8 mouse cellular contexts compared by ENCODE assay signal in genomic region chr11:33744429-33744828, GRCm38 (mm10).
DNase-seq lines count a peak whose midpoint lies in the region; ATAC-seq and TF ChIP-seq lines count a peak whose summit lies in the region.
"Had no signal": no experiment of that assay in that cellular context is flagged by ENCODE, and none has a peak within 500 bp of the region (broad histone marks: within the 10 kb centered on the region; RNA-seq: fewer than 3 reads in every experiment).

No protein-coding gene starts in this region.

- no peak for TF ChIP-seq CTCF in MEL (IDR thresholded peaks at IDR 0.05 in 2 of 3, conservative IDR thresholded peaks at IDR 0.05 in 1 of 3; ENCODE audit: control insufficient read depth in 1 of 3, insufficient read depth in 1 of 3, low read depth in 2 of 3, low read length in 3 of 3, poor library complexity in 1 of 3, severe bottlenecking in 1 of 3)

- 57% methylated on average over 7 of the region's 7 CpGs for WGBS in midbrain, embryonic 14.5 days

- H3K9me3 ChIP-seq in MEL (replicated peaks; ENCODE audit: insufficient read depth, low read length), result no peaks in the 10 kb centered on the region
- H3K9me3 ChIP-seq in midbrain, embryonic 14.5 days (ENCODE audit: control insufficient read depth, low read length), result no peaks in the 10 kb centered on the region

- no peak overlapping the region for H3K4me2 ChIP-seq in midbrain, embryonic 14.5 days (ENCODE audit: low read length)

- TF ChIP-seq RAD21 in MEL (IDR thresholded peaks at IDR 0.05; ENCODE audit: low read depth, low read length), result no peak

- ATAC-seq in inflammation-experienced regulatory T-cells, adult 6 months, result peak; percentile 73
- 0 out of 2 replicates have a peak, but pooled peaks have one; percentile 29 for ATAC-seq in midbrain, embryonic 14.5 days (ENCODE audit: low FRiP score, low TSS enrichment)

- no peak overlapping the region for H3K4me3 ChIP-seq in MEL (ENCODE audit: control insufficient read depth in 1 of 2, insufficient read depth in 1 of 2, low read depth in 2 of 2, low read length in 2 of 2)
- no peak overlapping the region for H3K4me3 ChIP-seq in midbrain, embryonic 14.5 days (replicated peaks; ENCODE audit: low read depth, low read length)

- peaks cover 16 to 18% of the 10 kb centered on the region in 2 experiments for H3K27me3 ChIP-seq in MEL (ENCODE audit: control insufficient read depth in 1 of 2, insufficient read depth in 2 of 2, low read length in 2 of 2)
- no peaks in the 10 kb centered on the region for H3K27me3 ChIP-seq in midbrain, embryonic 14.5 days (ENCODE audit: control insufficient read depth, insufficient read depth, low read length)

- TF ChIP-seq POLR2A in MEL (IDR thresholded peaks at IDR 0.05; ENCODE audit: control insufficient read depth in 1 of 2, insufficient read depth in 1 of 2, low read depth in 1 of 2, low read length in 2 of 2, poor library complexity in 1 of 2), result no peak

- no peak overlapping the region for H3K27ac ChIP-seq in MEL (ENCODE audit: control insufficient read depth, low read depth, low read length)
- H3K27ac ChIP-seq in midbrain, embryonic 14.5 days (replicated peaks; ENCODE audit: low read depth, low read length), result no peak overlapping the region

- H3K9ac ChIP-seq in MEL (ENCODE audit: control insufficient read depth, low read depth, low read length, poor library complexity, severe bottlenecking), result no peak overlapping the region
- no peak overlapping the region for H3K9ac ChIP-seq in midbrain, embryonic 14.5 days (replicated peaks; ENCODE audit: low read length)

- no peaks in the 10 kb centered on the region for H3K36me3 ChIP-seq in MEL (ENCODE audit: control insufficient read depth in 1 of 2, insufficient read depth in 2 of 2, low read length in 2 of 2)
- no peaks in the 10 kb centered on the region for H3K36me3 ChIP-seq in midbrain, embryonic 14.5 days (ENCODE audit: control insufficient read depth, insufficient read depth, low read length)

- H3K4me1 ChIP-seq in MEL (ENCODE audit: control insufficient read depth in 1 of 2, insufficient read depth in 2 of 2, low read length in 2 of 2), result no peaks in the 10 kb centered on the region
- 0 out of 2 replicates have a peak, but pooled peaks cover 10% of the 10 kb centered on the region for H3K4me1 ChIP-seq in midbrain, embryonic 14.5 days (ENCODE audit: control insufficient read depth, insufficient read depth, low read length)

- peak; percentile 41 for DNase-seq in layer of hippocampus, adult 9-11 months
- no peak for DNase-seq in layer of hippocampus, postnatal 10 days (ENCODE audit: low spot score in 2 of 2)
- peak; percentile 29 for DNase-seq in MEL (ENCODE audit: low read depth, low spot score)
- DNase-seq in midbrain, embryonic 14.5 days, result peak; percentile 51
- DNase-seq in cerebellum, postnatal 4 days (ENCODE audit: low spot score in 2 of 2), result no peak
- no peak for DNase-seq in spleen, postnatal 36 days (ENCODE audit: low spot score in 2 of 2)
- DNase-seq: cerebellum, postnatal 36 days had no signal

- TF ChIP-seq EP300 in MEL (IDR thresholded peaks at IDR 0.05; ENCODE audit: low read depth in 1 of 2, low read length in 2 of 2), result no peak

- H3K79me2 ChIP-seq in MEL (ENCODE audit: control insufficient read depth, insufficient read depth, low read length, poor library complexity), result no peaks in the 10 kb centered on the region

TF ChIP-seq in MEL, 35 proteins besides CTCF, POLR2A, EP300 and RAD21:
- TF ChIP-seq NELFE (IDR thresholded peaks at IDR 0.05; ENCODE audit: low read depth, low read length) (no peak), GABPA (IDR thresholded peaks at IDR 0.05; ENCODE audit: low read depth, low read length) (no peak), USF1 (IDR thresholded peaks at IDR 0.05; ENCODE audit: low read depth, low read length) (peak; percentile 87), NRF1 (IDR thresholded peaks at IDR 0.05; ENCODE audit: insufficient read depth, low read depth, low read length, poor library complexity, severe bottlenecking) (no peak), CHD2 (IDR thresholded peaks at IDR 0.05; ENCODE audit: low read length) (no peak), KAT2A (conservative IDR thresholded peaks at IDR 0.05; ENCODE audit: low read depth, low read length) (no peak), ZC3H11A (IDR thresholded peaks at IDR 0.05; ENCODE audit: low read depth, low read length) (no peak), ZKSCAN1 (IDR thresholded peaks at IDR 0.05; ENCODE audit: low read depth, low read length) (no peak), BHLHE40 (IDR thresholded peaks at IDR 0.05; ENCODE audit: borderline replicate concordance, low read depth, low read length) (no peak; the same call in 1 of the 2 replicates), TCF12 (IDR thresholded peaks at IDR 0.05; ENCODE audit: low read depth, low read length) (no peak), MAX (IDR thresholded peaks at IDR 0.05; ENCODE audit: low read length) (0 out of 2 replicates have a peak, but pooled peaks have one; percentile 29), USF2 (IDR thresholded peaks at IDR 0.05; ENCODE audit: borderline replicate concordance in 1 of 2, insufficient read depth in 1 of 2, low read depth in 1 of 2, low read length in 2 of 2) (peak in 1 of 2 experiments; percentile 52; a peak in 1 of 4 replicates), MYB (IDR thresholded peaks at IDR 0.05; ENCODE audit: low read depth, low read length) (no peak), ZMIZ1 (IDR thresholded peaks at IDR 0.05; ENCODE audit: low read depth, low read length) (no peak), SMC3 (IDR thresholded peaks at IDR 0.05; ENCODE audit: low read depth, low read length) (no peak)

Comparison
In these comparisons a context has a peak if more than half of its experiments do, and no peak if none do; other contexts are left out.
1. DNase-seq: peak in layer of hippocampus, adult 9-11 months (single experiment), MEL (single experiment) and midbrain, embryonic 14.5 days (single experiment); none in layer of hippocampus, postnatal 10 days (0 of 2), cerebellum, postnatal 4 days (0 of 2) and spleen, postnatal 36 days (0 of 2).